Mouse (Mus musculus) stomach, embryonic 14.5 days (tissue): ENCODE measurements around the gene Cd86. TPM values are rescaled to one million over a fixed set of nuclear protein-coding genes. Genes with fewer than 3 reads are reported as not detected.

Experiments
- ATAC-seq: fragments of 200-750 bp; cut with Nextera tagmentation; 2 replicates; pipeline ENCODE4 v1.8.0; 2017; ENCODE audit warnings: low read depth, moderate TSS enrichment; ENCODE audit not compliant: insufficient number of reproducible peaks, insufficient read depth, low FRiP score
- H3K27ac ChIP-seq: fragments of 300-500 bp; sonication (generic); 2 replicates; pipeline ENCODE4 v1.5.1; 2014; ENCODE audit warnings: mild to moderate bottlenecking, low read length, moderate library complexity, mixed read lengths
- H3K27me3 ChIP-seq: fragments of 300-500 bp; sonication (generic); 2 replicates; pipeline ENCODE4 v1.6.1; 2014; ENCODE audit warnings: low read length, control low read depth, mixed read lengths; ENCODE audit not compliant: control insufficient read depth, insufficient read depth
- H3K36me3 ChIP-seq: fragments of 300-500 bp; sonication (generic); 2 replicates; pipeline ENCODE4 v1.6.1; 2014; ENCODE audit warnings: mild to moderate bottlenecking, control low read depth, low read length, moderate library complexity, mixed read lengths; ENCODE audit not compliant: control insufficient read depth, insufficient read depth
- H3K4me1 ChIP-seq: fragments of 300-500 bp; sonication (generic); 2 replicates; pipeline ENCODE4 v1.6.1; 2014; ENCODE audit warnings: low read length, control low read depth, mixed read lengths; ENCODE audit not compliant: control insufficient read depth, insufficient read depth
- H3K4me2 ChIP-seq: fragments of 300-500 bp; sonication (generic); replicated peaks from 2 replicates; pipeline ENCODE4 v1.6.1; 2014; ENCODE audit warnings: low read depth, low read length, control low read depth
- H3K4me3 ChIP-seq: fragments of 300-500 bp; sonication (generic); 2 replicates; pipeline ENCODE4 v1.5.1; 2014; ENCODE audit warnings: low read depth, low read length, control low read depth
- H3K9ac ChIP-seq: fragments of 300-500 bp; sonication (generic); replicated peaks from 2 replicates; pipeline ENCODE4 v1.6.1; 2014; ENCODE audit warnings: low read depth, mild to moderate bottlenecking, control low read depth, low read length, moderate library complexity, mixed read lengths
- H3K9me3 ChIP-seq: fragments of 300-500 bp; sonication (generic); 2 replicates; pipeline ENCODE4 v1.6.1; 2016; ENCODE audit warnings: low read depth, low read length, control low read depth; ENCODE audit not compliant: control insufficient read depth
- WGBS: fragments of 180-500 bp; shearing (Covaris S2); extraction: QIAGEN DNeasy Blood & Tissue Kit; methylation state at CpG from one replicate; pipeline ENCODE4 v1.1.7; 2014; 5-methylcytosine and 5-hydroxymethylcytosine counted together
- polyA plus RNA-seq: library from polyadenylated mRNA; unstranded; fragments of >200 nt; fragmentation: Nextera tagmentation; extraction: Ambion mirVana; gene quantifications from 2 replicates; pipeline ENCODE4 v1.2.1, GENCODE M21; 2014

The Cd86 gene
- polyA plus RNA-seq, 1 experiment from 2014 or later, result 2.0 TPM

DNA sequence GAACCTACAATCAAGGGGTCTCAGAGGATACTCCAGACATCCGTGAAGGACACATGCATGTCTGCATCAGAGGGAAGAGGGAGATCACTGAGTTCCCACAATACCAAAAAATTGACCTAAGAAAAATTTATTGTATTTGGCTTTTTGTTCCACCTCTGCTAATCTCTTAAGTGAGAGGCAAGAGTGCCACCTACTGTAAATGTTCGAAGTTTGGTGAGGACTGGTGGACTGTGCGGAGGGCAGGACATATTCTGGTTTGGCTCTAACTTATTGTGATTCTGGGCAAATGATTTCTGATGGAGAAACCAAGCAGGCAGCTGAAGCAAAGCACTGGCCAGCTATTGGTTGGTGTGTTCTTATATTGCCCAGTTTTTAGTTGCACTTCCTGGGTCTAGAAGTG is 43.6 kb downstream of the Cd86 start:
- WGBS, result 81% methylated on average over 3 of the region's 3 CpGs
- no peak overlapping the region for H3K27ac ChIP-seq
- no peaks in the 10 kb centered on the region for H3K4me1 ChIP-seq

GRCm38 (mm10) chr16:36621108-36621507 is 44.8 kb downstream of the Cd86 start:
- H3K27ac ChIP-seq, result no peak overlapping the region
- H3K9ac ChIP-seq, result no peak overlapping the region
- no peak overlapping the region for H3K4me2 ChIP-seq
- no peak overlapping the region for H3K4me3 ChIP-seq
- WGBS, result 87% methylated on average over 3 of the region's 3 CpGs
- ATAC-seq, result no peak
- H3K4me1 ChIP-seq, result no peaks in the 10 kb centered on the region
- H3K36me3 ChIP-seq, result no peaks in the 10 kb centered on the region
- no peaks in the 10 kb centered on the region for H3K9me3 ChIP-seq
- H3K27me3 ChIP-seq, result no peaks in the 10 kb centered on the region

More for the DNA sequence above, 43.6 kb downstream of the Cd86 start:
- Histone ChIP-seq H3K9me3 (no peaks in the 10 kb centered on the region), H3K4me3 (no peak overlapping the region), H3K4me2 (no peak overlapping the region), H3K36me3 (no peaks in the 10 kb centered on the region), H3K27me3 (no peaks in the 10 kb centered on the region), H3K9ac (no peak overlapping the region)
- ATAC-seq, result no peak

DNA sequence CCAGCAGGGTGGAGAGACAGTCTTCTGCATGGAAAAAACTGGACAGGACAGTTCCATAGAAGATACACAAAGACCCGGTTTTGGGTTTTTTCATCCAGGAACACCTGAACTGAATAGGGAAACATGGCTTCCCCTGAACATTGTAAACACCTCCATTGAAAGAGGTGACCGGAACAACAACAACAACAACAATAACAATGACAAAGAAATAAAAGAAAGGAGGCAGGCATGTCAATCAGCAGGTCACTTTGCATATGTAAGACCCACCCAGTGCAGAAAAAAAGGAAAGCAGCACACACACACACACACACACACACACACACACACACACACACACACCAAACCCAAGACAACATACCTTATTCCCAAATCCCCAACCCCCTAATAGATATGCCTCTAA is 52.2 kb downstream of the Cd86 start:
- Histone ChIP-seq H3K36me3 (no peaks in the 10 kb centered on the region), H3K4me2 (no peak overlapping the region), H3K9me3 (no peaks in the 10 kb centered on the region), H3K9ac (no peak overlapping the region), H3K27me3 (no peaks in the 10 kb centered on the region), H3K4me3 (no peak overlapping the region), H3K4me1 (no peaks in the 10 kb centered on the region), H3K27ac (no peak overlapping the region)
- ATAC-seq, result no peak
- WGBS, result 78% methylated on average over 2 of the region's 2 CpGs

- no peak overlapping the region for H3K9ac ChIP-seq
- WGBS, result 59% methylated on average over 3 of the region's 3 CpGs
- no peak overlapping the region for H3K4me2 ChIP-seq
- no peaks in the 10 kb centered on the region for H3K27me3 ChIP-seq
- ATAC-seq, result no peak
- no peaks in the 10 kb centered on the region for H3K36me3 ChIP-seq
- H3K4me1 ChIP-seq, result no peaks in the 10 kb centered on the region
- no peaks in the 10 kb centered on the region for H3K9me3 ChIP-seq
- no peak overlapping the region for H3K27ac ChIP-seq
- H3K4me3 ChIP-seq, result no peak overlapping the region
Observed at GRCm38 (mm10) chr16:36602632-36603031, 63.2 kb downstream of the Cd86 start.

DNA sequence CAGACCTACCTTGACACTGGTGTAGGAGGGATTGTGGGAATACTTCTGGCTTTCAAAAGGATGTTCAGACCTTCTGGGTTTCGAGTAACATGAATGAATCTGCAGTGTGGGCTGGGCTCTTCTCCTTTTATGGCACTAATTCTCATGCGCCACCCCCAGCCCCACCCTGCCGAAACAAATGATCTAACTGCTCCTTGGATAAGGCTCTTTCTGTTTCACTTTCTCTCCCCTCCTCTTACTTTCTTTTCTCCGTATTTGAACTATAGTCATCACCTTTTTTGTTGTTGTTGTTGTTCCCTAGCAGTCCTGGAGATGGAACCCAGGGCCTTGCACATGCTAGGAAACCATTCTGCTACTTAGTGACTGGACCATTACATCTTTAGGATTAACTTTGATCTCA is 67.6 kb downstream of the Cd86 start:
- 77% methylated on average over 4 of the region's 4 CpGs for WGBS
- H3K36me3 ChIP-seq, result no peaks in the 10 kb centered on the region
- H3K4me3 ChIP-seq, result no peak overlapping the region
- ATAC-seq, result no peak
- H3K9ac ChIP-seq, result no peak overlapping the region
- no peaks in the 10 kb centered on the region for H3K4me1 ChIP-seq
- H3K27ac ChIP-seq, result no peak overlapping the region
- H3K9me3 ChIP-seq, result no peaks in the 10 kb centered on the region
- H3K27me3 ChIP-seq, result no peaks in the 10 kb centered on the region
- H3K4me2 ChIP-seq, result no peak overlapping the region

DNA sequence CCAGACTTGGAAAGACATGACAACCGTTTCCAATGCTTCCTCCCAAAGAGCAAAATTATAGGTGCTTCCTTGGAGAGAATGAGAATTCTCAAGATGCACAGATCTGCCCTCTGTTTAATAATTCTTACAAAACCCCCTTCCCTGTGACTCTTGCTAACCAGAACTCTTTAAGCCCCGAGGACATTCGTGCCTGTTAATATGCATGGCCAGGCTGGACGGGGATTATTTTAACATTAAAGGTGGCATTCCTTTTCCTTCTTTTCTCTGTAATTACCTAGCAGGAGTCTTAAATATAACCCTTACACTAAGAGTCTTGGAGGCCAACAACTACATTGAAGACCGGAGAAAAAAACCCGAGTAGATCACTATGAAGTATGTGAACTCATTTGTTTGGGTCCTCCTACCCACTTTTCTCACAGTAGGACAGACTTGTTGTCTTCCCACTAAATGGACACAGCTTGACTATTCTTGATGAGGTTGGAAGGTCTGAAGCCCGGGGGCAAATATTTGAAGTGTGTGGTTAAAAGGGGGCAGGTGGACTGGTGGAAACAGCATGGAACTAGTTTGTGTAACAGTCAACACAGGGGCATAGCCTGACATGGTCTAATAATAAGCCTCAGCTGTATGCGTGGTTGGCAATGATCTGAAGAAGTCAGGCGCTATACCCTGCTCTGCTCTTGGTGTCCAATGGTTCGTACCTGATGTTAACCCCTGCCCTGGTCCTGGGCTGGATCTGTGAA is 69.0 kb downstream of the Cd86 start:
- 91% methylated on average over 10 of the region's 10 CpGs for WGBS
- Histone ChIP-seq H3K9ac (no peak overlapping the region), H3K4me3 (no peak overlapping the region), H3K9me3 (no peaks in the 10 kb centered on the region), H3K4me1 (no peaks in the 10 kb centered on the region), H3K36me3 (no peaks in the 10 kb centered on the region), H3K27me3 (no peaks in the 10 kb centered on the region), H3K4me2 (no peak overlapping the region), H3K27ac (no peak overlapping the region)
- no peak for ATAC-seq

- 90% methylated on average over 1 of the region's 1 CpGs for WGBS
- ATAC-seq, result no peak
- Histone ChIP-seq H3K27me3 (no peaks in the 10 kb centered on the region), H3K4me3 (no peak overlapping the region), H3K9me3 (no peaks in the 10 kb centered on the region), H3K36me3 (no peaks in the 10 kb centered on the region), H3K4me2 (no peak overlapping the region), H3K27ac (no peak overlapping the region), H3K9ac (no peak overlapping the region), H3K4me1 (no peaks in the 10 kb centered on the region)
Observed at GRCm38 (mm10) chr16:36589898-36590297, 76.0 kb downstream of the Cd86 start.

- 65% methylated on average over 4 of the region's 4 CpGs for WGBS
- H3K27ac ChIP-seq, result no peak overlapping the region
- ATAC-seq, result no peak
- no peaks in the 10 kb centered on the region for H3K36me3 ChIP-seq
- no peak overlapping the region for H3K9ac ChIP-seq
- no peak overlapping the region for H3K4me3 ChIP-seq
- no peaks in the 10 kb centered on the region for H3K9me3 ChIP-seq
- no peak overlapping the region for H3K4me2 ChIP-seq
- no peaks in the 10 kb centered on the region for H3K4me1 ChIP-seq
- no peaks in the 10 kb centered on the region for H3K27me3 ChIP-seq
Observed at GRCm38 (mm10) chr16:36587971-36588370, 77.9 kb downstream of the Cd86 start.

- no peak for ATAC-seq
- Histone ChIP-seq H3K4me3 (no peak overlapping the region), H3K4me2 (no peak overlapping the region), H3K9me3 (no peaks in the 10 kb centered on the region), H3K27ac (no peak overlapping the region), H3K27me3 (no peaks in the 10 kb centered on the region), H3K36me3 (no peaks in the 10 kb centered on the region), H3K4me1 (no peaks in the 10 kb centered on the region), H3K9ac (no peak overlapping the region)
- 64% methylated on average over 3 of the region's 3 CpGs for WGBS
Observed at GRCm38 (mm10) chr16:36582073-36582472, 83.8 kb downstream of the Cd86 start.
